Mouse (Mus musculus) kidney, adult 8-10 months (tissue): ENCODE data around the gene Zfp786.
"Not testable (repeated sequence)": the region's sequence is repeated elsewhere in the genome, so short reads cannot be mapped to it uniquely, and the experiment has no call there.

Source experiments
- DNase-seq, 2 experiments: peaks; one replicate each; pipeline ENCODE4 v3.0.0; 2022

Gene Zfp786

GRCm38 (mm10) chr6:47771760-47772159, 58.9 kb downstream of the Zfp786 start:
- DNase-seq = peak in 1 of 2 experiments; percentile 7

- DNase-seq = not testable (repeated sequence)
Observed at GRCm38 (mm10) chr6:47771113-47771512, 59.6 kb downstream of the Zfp786 start.

- not testable (repeated sequence) for DNase-seq
Observed at GRCm38 (mm10) chr6:47769861-47770260, 60.8 kb downstream of the Zfp786 start.
